Mouse (Mus musculus): ENCODE data around the gene Ass1. TPM values are rescaled to one million over a fixed set of nuclear protein-coding genes. Genes with fewer than 3 reads are reported as not detected.

Gene Ass1
- polyA plus RNA-seq, 1 experiment from 2014 or later, result 10.9 TPM

GRCm38 (mm10) chr2:31460025-31460571 lies 9.9 kb upstream of the Ass1 start:
- Histone ChIP-seq H3K4me1 (peaks cover 22% of the 10 kb centered on the region), H3K9ac (peak overlapping the region; percentile 65), H3K4me2 (replicated peaks) (peak overlapping the region; percentile 79), H3K9me3 (no peaks in the 10 kb centered on the region), H3K36me3 (no peaks in the 10 kb centered on the region), H3K27me3 (peaks cover 51% of the 10 kb centered on the region), H3K27ac (no peak overlapping the region), H3K4me3 (peak overlapping the region; percentile 46)
- peak; percentile 49; the same call in 1 of the 2 replicates for ATAC-seq (ENCODE audit: low FRiP score, low read depth)
- under 1% methylated on average over 48 of the region's 48 CpGs for WGBS

GRCm38 (mm10) chr2:31460920-31461319 lies 9.1 kb upstream of the Ass1 start:
- 79% methylated on average over 7 of the region's 7 CpGs for WGBS
- H3K27ac ChIP-seq, result no peak overlapping the region
- peaks cover 22% of the 10 kb centered on the region for H3K4me1 ChIP-seq
- ATAC-seq (ENCODE audit: low FRiP score, low read depth), result no peak
- H3K27me3 ChIP-seq, result peaks cover 48% of the 10 kb centered on the region
- H3K9me3 ChIP-seq, result no peaks in the 10 kb centered on the region
- H3K4me2 ChIP-seq (replicated peaks), result no peak overlapping the region
- no peak overlapping the region for H3K4me3 ChIP-seq
- no peak overlapping the region for H3K9ac ChIP-seq
- H3K36me3 ChIP-seq, result no peaks in the 10 kb centered on the region

GRCm38 (mm10) chr2:31462051-31462450 lies 8.0 kb upstream of the Ass1 start:
- 48% methylated on average over 8 of the region's 8 CpGs for WGBS

GRCm38 (mm10) chr2:31463253-31463652 lies 6.8 kb upstream of the Ass1 start:
- peaks cover 22% of the 10 kb centered on the region for H3K4me1 ChIP-seq
- ATAC-seq (ENCODE audit: low FRiP score, low read depth), result no peak
- no peak overlapping the region for H3K4me2 ChIP-seq (replicated peaks)
- no peaks in the 10 kb centered on the region for H3K36me3 ChIP-seq
- H3K27me3 ChIP-seq, result peaks cover 40% of the 10 kb centered on the region
- no peak overlapping the region for H3K27ac ChIP-seq
- no peak overlapping the region for H3K9ac ChIP-seq
- H3K4me3 ChIP-seq, result no peak overlapping the region
- 84% methylated on average over 7 of the region's 7 CpGs for WGBS
- no peaks in the 10 kb centered on the region for H3K9me3 ChIP-seq

More at GRCm38 (mm10) chr2:31462051-31462450, 8.0 kb upstream of the Ass1 start:
- Histone ChIP-seq H3K4me2 (replicated peaks) (no peak overlapping the region), H3K36me3 (no peaks in the 10 kb centered on the region), H3K9ac (no peak overlapping the region), H3K27me3 (peaks cover 48% of the 10 kb centered on the region), H3K4me1 (peaks cover 22% of the 10 kb centered on the region), H3K9me3 (no peaks in the 10 kb centered on the region), H3K27ac (no peak overlapping the region), H3K4me3 (no peak overlapping the region)
- ATAC-seq (ENCODE audit: low FRiP score, low read depth), result no peak

- Histone ChIP-seq H3K9ac (no peak overlapping the region), H3K27me3 (peaks cover 40% of the 10 kb centered on the region), H3K27ac (no peak overlapping the region), H3K4me1 (peaks cover 22% of the 10 kb centered on the region), H3K4me3 (no peak overlapping the region), H3K36me3 (no peaks in the 10 kb centered on the region), H3K4me2 (replicated peaks) (no peak overlapping the region), H3K9me3 (no peaks in the 10 kb centered on the region)
- WGBS, result 38% methylated on average over 8 of the region's 8 CpGs
- no peak for ATAC-seq (ENCODE audit: low FRiP score, low read depth)
Measured at GRCm38 (mm10) chr2:31463696-31464528, 6.1 kb upstream of the Ass1 start.

- no peak overlapping the region for H3K4me3 ChIP-seq
- ATAC-seq (ENCODE audit: low FRiP score, low read depth), result no peak
- H3K27ac ChIP-seq, result no peak overlapping the region
- no peak overlapping the region for H3K4me2 ChIP-seq (replicated peaks)
- H3K4me1 ChIP-seq, result peaks cover 22% of the 10 kb centered on the region
- H3K27me3 ChIP-seq, result peaks cover 40% of the 10 kb centered on the region
- no peaks in the 10 kb centered on the region for H3K36me3 ChIP-seq
- 65% methylated on average over 6 of the region's 6 CpGs for WGBS
- no peak overlapping the region for H3K9ac ChIP-seq
- no peaks in the 10 kb centered on the region for H3K9me3 ChIP-seq
Measured at GRCm38 (mm10) chr2:31464529-31464910, 5.5 kb upstream of the Ass1 start.

GRCm38 (mm10) chr2:31467457-31467856 lies 2.5 kb upstream of the Ass1 start:
- Histone ChIP-seq H3K36me3 (no peaks in the 10 kb centered on the region), H3K4me1 (peaks cover 29% of the 10 kb centered on the region), H3K27me3 (peaks cover 45% of the 10 kb centered on the region), H3K4me3 (no peak overlapping the region), H3K9ac (no peak overlapping the region), H3K9me3 (no peaks in the 10 kb centered on the region), H3K4me2 (replicated peaks) (no peak overlapping the region), H3K27ac (no peak overlapping the region)
- 73% methylated on average over 1 of the region's 1 CpGs for WGBS
- ATAC-seq (ENCODE audit: low FRiP score, low read depth), result no peak

GRCm38 (mm10) chr2:31468857-31469256 lies 1.1 kb upstream of the Ass1 start:
- Histone ChIP-seq H3K27ac (no peak overlapping the region), H3K9me3 (no peaks in the 10 kb centered on the region), H3K4me3 (no peak overlapping the region), H3K4me2 (replicated peaks) (no peak overlapping the region), H3K4me1 (peaks cover 23% of the 10 kb centered on the region), H3K27me3 (peaks cover 46% of the 10 kb centered on the region), H3K9ac (no peak overlapping the region), H3K36me3 (no peaks in the 10 kb centered on the region)
- WGBS, result 79% methylated on average over 7 of the region's 7 CpGs
- no peak for ATAC-seq (ENCODE audit: low FRiP score, low read depth)

GRCm38 (mm10) chr2:31469480-31469879 lies 527 bp upstream of the Ass1 start:
- Histone ChIP-seq H3K27me3 (peaks cover 46% of the 10 kb centered on the region), H3K4me2 (replicated peaks) (peak overlapping the region; percentile 92), H3K4me1 (peaks cover 19% of the 10 kb centered on the region), H3K36me3 (no peaks in the 10 kb centered on the region), H3K9ac (peak overlapping the region; percentile 55), H3K27ac (no peak overlapping the region), H3K4me3 (peak overlapping the region; percentile 49), H3K9me3 (no peaks in the 10 kb centered on the region)
- WGBS, result 27% methylated on average over 7 of the region's 7 CpGs
- ATAC-seq (ENCODE audit: low FRiP score, low read depth), result no peak

GRCm38 (mm10) chr2:31470683-31471385 lies 827 bp downstream of the Ass1 start:
- 6% methylated on average over 17 of the region's 19 CpGs for WGBS
- Histone ChIP-seq H3K4me1 (peaks cover 19% of the 10 kb centered on the region), H3K36me3 (no peaks in the 10 kb centered on the region), H3K27me3 (peaks cover 46% of the 10 kb centered on the region), H3K9ac (peak overlapping the region; percentile 55), H3K4me3 (peak overlapping the region; percentile 49), H3K9me3 (no peaks in the 10 kb centered on the region), H3K27ac (no peak overlapping the region), H3K4me2 (replicated peaks) (peak overlapping the region; percentile 92)
- peak; percentile 14; the same call in 1 of the 2 replicates for ATAC-seq (ENCODE audit: low FRiP score, low read depth)

- H3K9me3 ChIP-seq, result no peaks in the 10 kb centered on the region
- H3K4me2 ChIP-seq (replicated peaks), result no peak overlapping the region
- H3K27me3 ChIP-seq, result peaks cover 46% of the 10 kb centered on the region
- H3K4me3 ChIP-seq, result no peak overlapping the region
- H3K9ac ChIP-seq, result no peak overlapping the region
- WGBS, result 47% methylated on average over 6 of the region's 6 CpGs
- H3K4me1 ChIP-seq, result peaks cover 19% of the 10 kb centered on the region
- no peaks in the 10 kb centered on the region for H3K36me3 ChIP-seq
- H3K27ac ChIP-seq, result no peak overlapping the region
- ATAC-seq (ENCODE audit: low FRiP score, low read depth), result no peak
Measured at GRCm38 (mm10) chr2:31471611-31472010, 1.6 kb downstream of the Ass1 start.

- no peak overlapping the region for H3K4me2 ChIP-seq (replicated peaks)
- no peak overlapping the region for H3K4me3 ChIP-seq
- ATAC-seq (ENCODE audit: low FRiP score, low read depth), result no peak
- no peaks in the 10 kb centered on the region for H3K9me3 ChIP-seq
- peaks cover 46% of the 10 kb centered on the region for H3K27me3 ChIP-seq
- no peak overlapping the region for H3K27ac ChIP-seq
- no peak overlapping the region for H3K9ac ChIP-seq
- H3K4me1 ChIP-seq, result peaks cover 19% of the 10 kb centered on the region
- 45% methylated on average over 10 of the region's 10 CpGs for WGBS
- no peaks in the 10 kb centered on the region for H3K36me3 ChIP-seq
Measured at GRCm38 (mm10) chr2:31472406-31473065, 2.5 kb downstream of the Ass1 start.

Data from limb, embryonic 13.5 days (tissue).